Mouse (Mus musculus) retina, adult 2 months (tissue): ENCODE results near the gene Hesx1.

Source experiments
- DNase-seq: peaks from one replicate; pipeline ENCODE4 v3.0.0-alpha.2; 2012; ENCODE audit warnings: low read depth, low spot score

Hesx1 gene

DNA sequence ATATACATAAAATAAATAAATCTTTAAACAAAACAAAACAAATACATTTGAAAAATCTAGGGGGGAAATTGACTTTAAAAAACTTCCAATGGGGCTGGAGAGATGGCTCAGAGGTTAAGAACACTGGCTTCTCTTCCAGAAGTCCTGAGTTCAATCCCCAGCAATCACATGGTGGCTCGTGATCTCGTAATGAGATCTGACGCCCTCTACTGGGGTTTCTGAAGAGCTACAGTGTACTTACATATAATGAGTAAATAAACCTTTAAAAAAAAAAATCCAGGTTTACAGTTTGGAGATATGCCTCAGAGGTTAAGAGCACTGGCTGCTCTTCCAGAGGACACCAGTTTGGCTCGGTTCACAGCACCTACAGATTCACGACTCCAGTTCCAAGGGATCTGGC is 17.3 kb downstream of the Hesx1 start:
- no peak for DNase-seq

DNA sequence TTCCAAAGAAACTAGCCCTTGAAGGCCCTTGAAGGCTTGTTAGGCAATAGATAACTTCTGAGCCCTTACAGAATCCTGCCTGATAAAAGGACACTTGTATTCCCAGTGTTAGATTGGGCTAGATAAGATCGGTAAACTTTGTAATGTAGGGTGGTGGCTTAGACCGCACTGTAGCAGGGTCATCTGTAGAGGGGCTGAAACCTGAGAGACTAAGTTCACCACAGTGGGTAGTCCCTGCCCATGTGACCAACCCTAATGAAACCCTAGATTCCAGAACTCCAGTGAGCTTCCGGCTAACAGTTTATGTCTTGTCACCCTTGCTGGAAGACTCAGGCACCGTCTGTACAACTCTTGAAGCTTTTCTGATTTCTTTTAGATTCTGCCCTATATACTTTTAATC is 19.4 kb downstream of the Hesx1 start:
- DNase-seq, result no peak

DNA sequence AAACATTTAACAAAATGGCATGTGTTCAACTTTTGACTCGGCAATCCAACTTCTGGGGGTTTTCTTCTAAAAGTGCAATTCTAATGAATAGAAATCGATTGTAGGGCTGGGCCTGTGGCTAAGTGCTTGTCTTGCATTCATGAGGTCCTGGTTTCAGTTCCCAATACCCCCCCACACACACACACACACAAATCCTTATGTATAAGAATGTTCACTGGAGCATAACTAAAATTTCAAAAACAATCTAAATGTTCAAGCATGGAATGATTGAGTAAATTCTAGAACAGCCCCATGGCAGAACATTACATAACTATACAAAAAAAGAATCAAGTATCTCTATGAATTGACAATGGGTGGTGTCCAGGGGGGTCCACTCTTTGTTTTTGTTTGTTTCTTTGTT is 23.7 kb downstream of the Hesx1 start:
- DNase-seq, result no peak

DNA sequence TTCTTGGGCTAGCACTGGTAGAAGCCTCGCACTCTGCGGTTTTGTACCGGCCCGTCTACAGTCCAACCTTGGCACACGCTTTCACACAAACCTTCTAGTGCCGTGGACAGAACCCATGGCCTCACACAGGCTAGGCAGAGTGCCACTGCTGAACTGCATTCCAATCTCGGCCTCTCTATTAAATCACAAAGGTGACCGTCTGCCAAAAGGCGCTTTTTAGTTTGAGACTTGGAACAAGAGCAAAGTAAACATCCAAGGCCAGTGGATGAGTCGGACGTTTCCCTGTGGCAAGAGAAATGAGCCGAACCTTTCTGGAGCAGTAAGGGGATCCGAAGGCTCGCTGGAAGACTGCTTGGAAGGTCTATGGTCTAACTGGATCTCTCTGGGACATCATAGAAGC is 25.6 kb downstream of the Hesx1 start:
- DNase-seq, result no peak

DNA sequence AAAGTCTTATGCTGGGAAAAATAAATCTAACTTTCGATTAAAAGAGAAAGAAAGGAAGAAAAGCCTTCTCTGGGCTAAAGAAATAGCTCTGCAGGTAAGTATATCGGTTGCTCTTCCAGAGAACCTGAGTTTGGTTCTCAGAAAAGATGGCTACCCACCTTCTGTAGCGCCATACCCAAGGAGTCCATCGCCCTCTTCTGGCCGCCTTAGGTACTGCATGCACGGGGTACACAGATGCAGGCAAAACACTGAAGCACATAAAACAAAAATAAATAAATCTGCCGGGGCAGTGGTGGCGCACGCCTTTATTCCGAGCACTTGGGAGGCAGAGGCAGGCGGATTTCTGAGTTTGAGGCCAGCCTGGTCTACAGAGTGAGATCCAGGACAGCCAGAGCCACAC is 28.7 kb downstream of the Hesx1 start:
- DNase-seq, result no peak

DNA sequence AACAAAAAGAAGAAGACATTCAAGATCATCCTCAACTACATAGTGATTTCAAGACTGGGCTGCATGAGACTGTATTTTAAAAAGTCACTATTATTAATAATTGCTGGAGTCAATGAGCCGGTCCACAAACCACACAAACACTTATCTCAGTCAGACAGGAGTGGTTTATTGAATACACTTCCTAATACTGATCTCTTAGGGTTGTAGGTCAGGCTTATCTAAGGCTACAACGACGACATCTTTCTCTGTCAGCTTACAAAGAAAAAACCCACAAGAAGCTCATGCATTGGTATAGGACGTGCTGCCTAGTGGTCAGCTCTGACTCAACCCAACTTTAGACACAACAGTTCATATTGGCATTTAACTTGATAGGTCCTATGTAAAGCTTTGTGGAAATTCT is 30.4 kb downstream of the Hesx1 start:
- DNase-seq, result no peak

DNA sequence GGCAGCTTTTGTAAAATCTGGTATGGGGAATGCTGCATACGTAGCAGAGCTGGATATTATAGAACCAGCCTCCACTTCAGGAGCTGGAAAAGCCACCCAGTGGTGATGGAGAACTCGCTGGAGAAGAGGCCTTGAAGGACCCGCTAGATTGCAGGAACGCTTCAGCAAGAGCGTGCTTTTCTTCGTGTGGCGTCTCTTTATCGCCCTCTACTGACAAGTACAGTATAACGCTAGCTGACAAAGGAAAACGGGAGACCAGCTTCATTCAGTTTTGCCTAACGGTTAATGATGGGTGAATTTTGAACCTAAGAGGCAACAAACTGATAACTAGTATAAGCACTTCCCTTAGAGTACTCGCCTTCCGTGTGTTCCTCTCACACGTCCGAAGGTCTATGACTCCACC is 35.6 kb downstream of the Hesx1 start:
- DNase-seq, result peak; percentile 52

DNA sequence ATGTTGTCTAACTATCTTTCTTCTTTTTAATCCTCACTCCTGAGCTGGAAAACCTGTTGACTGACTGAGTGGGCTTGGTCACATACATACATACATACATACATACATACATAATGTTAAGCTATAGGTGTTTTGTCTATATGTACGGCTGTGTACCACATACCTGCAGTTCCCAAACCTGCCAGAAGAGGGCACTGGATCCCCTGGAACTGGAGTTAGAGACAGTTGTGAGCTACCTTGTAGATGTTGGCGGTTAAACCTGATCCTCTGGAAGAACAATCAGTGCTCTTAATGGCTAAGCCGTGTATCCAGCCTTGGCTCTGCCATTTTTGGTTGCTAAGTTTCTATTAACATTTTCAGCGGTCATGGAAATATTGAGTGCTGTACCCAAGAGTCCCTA is 36.9 kb downstream of the Hesx1 start:
- DNase-seq, result no peak

DNA sequence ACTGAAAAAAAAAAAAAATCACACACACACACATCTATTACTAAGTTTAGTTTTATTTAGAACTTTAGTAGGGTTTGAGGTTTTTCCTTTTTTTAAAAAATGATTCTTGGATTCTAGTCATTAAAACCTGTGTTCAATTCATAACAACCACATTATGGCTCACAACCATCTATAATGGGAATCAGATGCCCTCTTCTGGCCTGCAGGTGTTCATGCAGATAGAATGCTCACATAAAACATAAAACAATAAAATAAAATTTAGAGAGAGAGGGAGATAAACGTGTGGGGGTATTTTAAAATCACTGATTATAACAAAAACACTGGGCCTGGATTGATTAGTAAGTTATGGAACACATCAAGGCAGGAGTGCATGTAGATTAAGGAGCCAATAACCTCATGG is 43.3 kb downstream of the Hesx1 start:
- no peak for DNase-seq

DNA sequence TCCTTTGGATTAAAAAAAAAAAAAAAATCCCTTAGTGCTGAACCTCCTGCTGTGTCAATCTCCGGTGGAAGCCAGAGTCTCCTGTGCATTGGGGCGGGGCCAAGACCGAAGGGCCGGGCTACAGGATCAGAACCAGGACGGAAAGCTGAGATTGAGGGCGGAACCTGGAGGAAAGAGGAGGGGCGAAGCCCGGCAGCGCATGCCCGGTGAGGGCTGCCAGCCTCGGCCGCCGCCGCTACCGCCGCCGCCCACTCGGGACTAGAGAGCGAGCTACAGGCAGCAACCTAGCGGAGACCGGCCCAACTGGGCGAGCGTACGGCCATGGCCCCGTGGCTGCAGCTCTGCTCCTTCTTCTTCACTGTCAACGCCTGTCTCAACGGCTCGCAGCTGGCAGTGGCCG is 44.6 kb downstream of the Hesx1 start, which contains the start of gene Il17rd:
Gene Il17rd, plus strand, starts transcription at position 159 of the 400 bp plus-strand sequence.
- DNase-seq, result peak; percentile 65

DNA sequence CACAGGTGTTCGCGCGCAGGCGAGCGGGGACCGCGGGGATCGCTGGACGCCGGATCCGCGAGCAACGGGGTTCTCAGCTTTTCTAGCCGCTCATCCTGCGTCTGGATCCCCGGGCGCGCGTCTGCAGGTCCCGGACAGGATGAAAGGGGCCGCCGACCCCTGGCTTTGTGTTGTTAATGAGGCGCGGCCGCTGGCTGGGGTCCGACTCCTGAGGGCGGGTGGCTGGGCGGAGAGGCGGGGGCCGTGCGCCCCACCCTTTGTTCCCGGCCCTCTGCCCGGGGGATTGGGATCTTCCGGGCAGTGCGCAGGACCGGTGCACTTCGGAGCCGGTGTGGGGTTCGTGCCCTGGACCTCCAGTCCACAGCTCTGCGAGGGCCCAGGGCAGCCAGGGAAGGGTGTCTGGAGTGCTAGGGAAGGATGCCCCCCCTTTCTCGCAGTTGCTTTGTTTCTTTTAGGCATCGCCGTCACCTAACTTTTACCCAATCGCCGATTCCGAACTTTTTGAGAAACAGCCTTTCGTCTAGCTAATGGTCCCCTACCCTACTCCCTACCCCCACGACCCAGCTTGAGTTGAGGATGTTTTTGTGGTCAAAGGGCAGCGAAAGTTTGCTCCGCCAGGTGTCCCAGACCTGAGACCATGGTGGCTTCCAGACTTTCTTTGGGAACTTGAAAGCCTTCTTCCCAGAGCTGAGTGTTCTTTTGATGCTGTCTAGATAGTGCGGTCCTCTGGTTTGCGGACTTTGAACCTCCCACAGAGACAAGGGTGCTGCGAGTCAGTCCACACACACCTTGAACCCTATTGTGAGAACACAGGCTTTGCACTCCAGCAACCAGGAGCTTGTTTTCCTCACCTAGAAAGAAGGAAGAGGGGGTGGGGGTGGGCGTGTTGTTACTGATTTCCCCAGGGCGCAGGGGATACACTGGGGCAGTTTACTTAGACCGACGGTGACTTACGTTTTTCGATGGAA is 45.3 kb downstream of the Hesx1 start:
- no peak for DNase-seq

DNA sequence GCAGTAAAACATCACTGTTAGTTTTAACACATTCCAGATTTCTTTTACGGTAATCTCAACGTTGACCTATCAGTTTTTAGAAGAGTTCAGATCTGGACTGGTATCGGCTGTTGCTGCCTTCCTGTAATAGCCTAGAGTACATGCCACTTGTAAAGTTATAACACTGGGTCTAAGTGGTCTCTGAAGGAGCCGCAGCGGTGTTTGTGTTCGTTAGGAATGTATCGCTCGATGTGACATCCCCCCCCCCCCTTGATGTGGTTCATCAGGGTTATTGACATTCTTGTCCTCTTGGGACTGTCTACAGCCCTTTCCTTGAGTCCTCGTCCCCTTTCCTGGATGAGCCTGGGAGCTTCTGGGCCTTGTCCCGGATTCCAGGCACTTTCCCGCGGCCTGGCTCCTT is 46.2 kb downstream of the Hesx1 start:
- DNase-seq, result no peak

DNA sequence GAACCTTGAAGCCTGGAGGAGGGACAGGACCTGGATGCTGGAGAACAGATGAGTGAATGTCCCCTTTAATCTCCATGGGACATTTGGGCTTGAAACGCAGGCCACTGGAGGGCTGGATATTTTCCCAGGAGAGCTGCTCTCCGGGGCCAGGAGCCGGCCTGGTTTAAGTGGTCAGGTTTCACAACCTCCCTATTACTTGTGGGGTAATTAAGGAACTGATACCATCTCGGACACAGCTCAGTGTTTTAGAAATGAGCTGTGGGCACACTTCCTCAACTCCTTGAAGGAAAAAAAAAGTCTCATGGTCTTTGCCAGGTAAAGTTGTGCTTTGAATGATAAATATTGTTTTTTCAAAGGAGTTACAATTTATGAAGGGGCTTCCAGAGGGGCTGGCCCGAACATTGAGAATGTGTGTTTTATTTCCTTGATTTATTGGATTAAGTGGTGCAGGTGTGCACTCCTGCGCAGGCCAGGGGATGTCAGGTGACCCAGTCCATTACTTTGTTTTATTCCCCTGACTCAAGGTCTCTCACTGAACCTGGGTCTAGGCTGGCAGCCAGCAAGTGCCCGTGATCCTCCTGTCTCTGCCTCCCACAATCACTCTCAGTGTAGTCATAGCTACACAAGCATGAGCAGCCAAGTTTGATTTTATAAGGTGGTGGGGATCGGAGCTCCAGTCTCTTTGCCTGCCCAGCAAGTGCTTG is 48.2 kb downstream of the Hesx1 start:
- no peak for DNase-seq

DNA sequence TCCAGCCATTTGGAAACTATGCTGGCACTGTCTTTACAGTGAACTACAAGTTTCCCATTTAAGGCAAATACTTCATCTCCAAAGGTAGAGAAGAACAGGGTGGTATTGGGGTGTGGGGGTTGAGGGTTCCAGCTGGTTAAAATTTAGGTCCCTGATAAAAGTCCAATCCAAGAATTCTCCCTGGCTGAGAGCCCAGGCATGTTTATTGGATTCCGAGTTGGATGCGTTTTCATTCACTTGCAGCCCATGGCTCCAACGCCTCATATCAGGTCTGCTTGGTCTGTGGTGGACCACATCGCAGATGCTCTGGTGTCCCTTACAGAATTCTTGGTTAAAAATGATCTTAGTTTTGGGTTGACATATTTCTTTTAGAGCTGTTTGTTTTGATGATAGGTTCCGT is 49.2 kb downstream of the Hesx1 start:
- DNase-seq, result no peak

DNA sequence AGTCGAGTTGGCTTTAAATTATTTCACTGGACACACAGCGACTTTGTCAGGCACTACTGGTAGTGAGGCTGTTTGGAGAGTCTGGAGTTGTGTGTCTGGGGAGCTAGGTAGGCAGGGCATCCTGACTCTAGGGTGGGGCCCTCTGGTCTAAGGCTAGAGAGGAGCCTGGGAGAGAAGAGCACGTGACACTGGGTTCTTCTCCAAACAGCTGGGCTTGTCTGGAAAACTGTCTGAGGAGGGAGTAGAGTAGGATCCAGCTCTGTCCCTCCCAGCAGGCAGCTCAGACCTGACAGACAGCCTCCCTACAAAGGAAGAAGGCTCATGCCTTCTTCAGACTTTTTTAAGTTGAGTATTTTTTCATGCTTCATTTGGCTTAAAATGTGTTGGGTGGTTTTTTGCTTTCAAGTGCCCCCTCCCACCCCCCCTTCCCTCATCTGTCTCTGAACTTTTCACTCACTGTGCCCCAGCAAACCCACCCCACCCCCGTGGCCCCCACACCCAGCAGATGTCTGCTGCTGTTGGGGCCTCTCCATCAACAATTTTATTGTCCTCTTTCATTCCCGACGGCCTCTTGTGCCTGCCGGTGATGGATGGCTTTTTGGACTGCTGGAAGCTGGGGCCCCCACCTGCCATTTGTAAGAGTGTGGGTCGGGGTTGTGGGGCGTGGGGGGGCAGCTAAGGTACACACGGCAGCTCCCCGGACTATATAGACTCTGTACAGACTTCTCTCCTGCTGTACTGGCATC is 50.2 kb downstream of the Hesx1 start:
- DNase-seq, result no peak

DNA sequence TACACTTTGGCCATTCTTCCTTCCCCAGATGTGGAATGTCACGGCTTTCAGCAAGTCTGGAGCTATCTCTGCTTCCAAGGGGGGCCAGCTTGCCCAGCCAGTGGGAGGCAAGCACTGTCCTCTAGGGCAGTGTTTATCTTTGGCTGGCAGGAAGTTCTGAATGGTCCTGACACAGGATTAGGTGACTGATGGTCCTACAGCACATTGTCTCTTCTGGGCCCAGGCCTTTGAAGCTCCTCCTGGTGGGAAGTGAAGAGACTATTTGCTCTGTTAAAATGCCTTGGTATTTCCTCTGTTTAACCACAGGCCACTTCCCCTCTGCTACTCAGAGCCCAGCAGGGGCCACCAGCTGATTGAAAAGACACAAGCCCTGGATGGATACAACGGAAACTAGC is 50.7 kb downstream of the Hesx1 start:
- no peak for DNase-seq

DNA sequence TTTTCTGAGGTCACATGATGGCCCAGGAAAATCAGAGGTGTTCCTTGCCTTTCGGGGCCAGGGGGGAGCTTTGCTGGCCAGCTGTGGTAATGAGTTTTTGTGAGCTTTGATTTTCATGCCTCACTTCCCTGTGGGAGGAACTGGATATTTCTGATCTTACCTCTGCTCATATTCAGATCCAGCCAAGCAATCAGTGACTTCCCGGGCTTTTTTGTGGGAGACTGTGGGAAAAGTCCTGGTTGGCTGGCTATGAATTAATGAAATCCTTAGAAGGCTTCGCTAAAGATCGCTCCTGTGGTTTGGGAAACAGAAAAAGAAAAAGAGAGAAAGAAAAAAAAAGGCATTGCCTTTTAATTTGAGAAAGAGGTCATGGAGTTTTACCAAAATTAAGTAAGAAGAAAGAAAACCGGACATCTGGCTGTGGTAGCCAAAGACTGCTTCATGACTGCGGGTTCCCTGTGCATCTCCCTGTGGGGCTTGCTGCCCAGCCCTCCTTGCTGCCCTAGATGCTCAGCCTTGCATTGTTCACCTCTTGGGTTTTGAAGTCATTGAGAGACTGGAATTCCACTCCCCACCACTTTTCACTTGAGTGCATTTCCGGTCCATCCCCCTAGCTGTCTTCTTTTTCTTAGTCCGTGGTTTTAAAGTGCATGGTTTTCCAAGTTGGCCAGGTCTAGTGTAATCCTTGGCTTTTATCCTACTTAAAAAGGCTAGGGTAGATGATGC is 54.2 kb downstream of the Hesx1 start:
- no peak for DNase-seq

DNA sequence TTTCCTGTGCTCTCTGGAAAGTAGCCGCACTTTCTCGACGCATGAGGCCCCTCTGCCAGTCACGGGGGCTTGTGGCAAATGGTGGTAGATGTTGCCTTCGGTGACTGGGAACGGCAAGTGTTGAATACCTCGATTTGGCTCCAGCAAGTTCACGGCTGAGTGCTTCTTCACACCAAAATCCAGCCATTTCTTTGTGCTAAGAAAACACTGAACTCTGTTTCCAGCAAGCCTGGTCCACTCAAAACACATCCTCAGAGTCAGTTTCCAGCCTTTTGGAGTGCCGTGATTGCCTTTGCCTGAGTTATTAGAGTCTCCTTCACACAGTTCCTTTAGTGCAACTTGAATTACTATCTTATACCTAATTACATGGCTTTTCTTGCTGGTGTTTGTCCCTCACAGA is 55.8 kb downstream of the Hesx1 start:
- no peak for DNase-seq

DNA sequence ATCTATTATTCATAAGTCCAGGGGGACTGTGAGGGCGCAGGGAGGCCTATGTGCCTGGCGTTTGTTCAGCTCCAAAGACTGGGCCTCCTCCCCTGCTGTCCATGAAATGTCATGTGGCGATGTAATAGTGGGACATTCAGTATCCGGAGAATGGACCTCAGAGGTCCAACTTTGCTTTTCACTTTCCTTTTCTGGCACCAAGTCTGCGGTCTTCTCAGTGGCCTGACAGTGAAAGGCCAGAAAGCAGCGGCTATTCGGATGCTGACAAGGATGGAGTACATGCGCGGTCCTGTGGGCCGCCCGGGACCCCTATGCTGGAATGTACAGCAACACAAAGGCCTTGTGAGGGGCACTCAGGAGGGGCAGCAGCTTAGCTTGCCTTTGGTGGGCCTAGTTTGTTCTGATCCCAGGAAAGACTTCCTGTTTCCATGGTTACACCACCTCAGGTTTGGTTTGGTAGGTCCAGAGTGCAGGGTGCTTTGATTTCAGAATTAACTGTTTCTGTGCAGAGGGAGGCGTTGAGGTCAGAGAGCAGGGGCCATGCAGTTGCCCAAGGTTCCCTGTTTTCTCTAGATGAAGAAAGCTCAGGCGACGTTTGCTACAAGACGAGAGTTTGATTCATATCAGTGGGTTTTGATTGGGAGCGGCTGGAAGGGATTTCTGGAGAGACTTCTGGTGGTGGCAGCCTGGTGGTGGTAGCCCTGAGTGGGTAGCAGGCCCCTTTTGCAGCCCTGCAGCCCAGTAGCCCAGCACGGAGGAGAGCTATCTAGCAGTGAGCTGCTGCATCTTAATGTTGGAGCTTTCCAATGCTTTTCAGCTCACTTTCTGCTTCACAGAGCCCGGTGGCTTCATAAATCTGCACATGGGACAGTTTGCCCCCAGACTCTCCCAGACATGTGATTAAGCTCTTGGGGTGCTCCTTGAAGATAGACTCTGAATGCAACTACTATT is 56.6 kb downstream of the Hesx1 start:
- DNase-seq, result no peak

DNA sequence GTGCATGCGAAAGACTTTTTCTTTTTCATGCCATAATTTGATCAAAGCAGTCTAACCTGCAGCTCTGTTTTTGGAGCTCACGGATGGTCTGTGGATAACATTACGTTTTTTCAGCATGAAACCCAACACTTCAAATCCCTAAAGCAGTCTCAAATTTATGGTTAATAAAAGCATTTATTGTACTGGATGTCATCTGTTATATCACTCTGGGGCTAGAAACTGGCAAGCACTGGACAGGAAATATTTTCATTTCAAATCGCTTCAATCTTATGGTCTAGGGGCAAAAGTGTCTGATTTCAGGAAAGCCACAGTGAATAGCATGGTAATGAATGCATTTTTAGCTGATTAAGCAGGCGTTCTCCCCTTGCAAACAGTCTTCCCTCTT is 57.3 kb downstream of the Hesx1 start:
- DNase-seq, result no peak
